Mouse (Mus musculus): ENCODE results near the gene Armc9.

The Armc9 gene

DNA sequence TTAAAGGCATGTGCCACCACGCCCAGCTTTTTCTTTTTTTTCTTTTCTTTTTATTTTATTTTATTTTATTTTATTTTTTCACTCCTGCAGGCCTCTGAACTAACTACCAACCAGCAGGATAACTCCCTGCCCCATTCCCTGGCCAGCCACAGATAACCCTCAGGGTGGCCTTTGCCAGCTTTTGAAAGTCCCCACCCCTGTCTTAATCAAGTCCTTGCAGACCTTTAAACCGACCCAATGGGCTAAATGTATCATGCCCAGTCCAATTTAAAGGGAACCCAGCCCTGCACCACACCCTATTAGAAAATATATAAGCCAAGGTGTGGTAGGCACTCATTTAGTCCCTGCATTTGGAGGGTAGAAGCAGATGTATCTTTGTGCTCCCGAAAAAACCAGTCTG is 157.7 kb downstream of the Armc9 start:
- DNase-seq (ENCODE audit: low spot score in 2 of 2): no peak

- DNase-seq (ENCODE audit: low spot score in 2 of 2): no peak
Observed at GRCm38 (mm10) chr1:86313096-86313771, 158.7 kb downstream of the Armc9 start.

DNA sequence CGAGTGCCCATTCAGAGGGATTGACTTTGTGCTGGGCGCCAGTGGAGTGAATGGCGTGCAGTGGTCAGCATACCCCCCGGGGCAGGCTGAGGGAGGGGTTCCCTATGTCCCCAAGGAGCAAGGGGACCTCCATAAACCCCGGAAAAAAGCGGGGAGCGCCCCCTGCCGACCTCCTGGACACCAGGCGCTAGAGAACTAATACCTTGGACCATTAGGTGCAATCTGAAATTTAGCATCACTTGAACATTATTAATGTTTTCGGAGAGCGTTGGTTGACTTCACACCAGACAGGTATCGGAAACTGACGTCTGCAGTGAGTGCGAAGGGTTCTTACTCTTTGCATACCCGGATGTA is 159.2 kb downstream of the Armc9 start:
- no peak for DNase-seq (ENCODE audit: low spot score in 2 of 2)

DNA sequence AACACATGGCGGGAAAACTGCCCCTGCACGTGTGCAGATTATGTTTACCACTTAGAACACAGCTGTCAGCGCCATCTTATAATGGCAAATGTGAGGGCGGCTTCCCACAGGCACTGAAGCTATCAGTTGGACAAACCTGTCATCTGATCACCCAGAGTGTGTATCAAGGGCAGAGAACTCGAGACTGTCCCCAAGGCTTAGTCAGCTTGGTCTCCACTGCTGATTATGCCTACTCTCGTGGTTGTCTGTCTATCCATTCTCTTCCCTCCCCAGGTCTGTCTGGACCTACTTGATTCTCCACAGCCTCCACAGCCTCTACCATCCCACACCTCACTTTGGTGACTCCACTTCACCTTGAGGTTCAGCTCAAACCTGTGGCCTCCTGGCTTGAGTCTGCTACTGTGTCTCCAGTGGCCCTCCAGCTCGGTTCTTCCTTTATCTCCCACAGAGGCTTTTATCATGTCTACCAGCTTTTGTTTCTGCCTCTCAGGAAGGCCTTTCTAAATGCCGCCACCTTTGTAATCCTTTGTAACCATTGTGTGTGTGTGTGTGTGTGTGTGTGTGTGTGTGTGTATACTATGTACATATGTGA is 166.3 kb downstream of the Armc9 start:
- no peak for DNase-seq (ENCODE audit: low spot score in 2 of 2)
